Mouse (Mus musculus): ENCODE measurements around the gene Fam83f. TPM values are rescaled to one million over a fixed set of nuclear protein-coding genes. Genes with fewer than 3 reads are reported as not detected.
A peak's percentile ranks its signal among the peaks of the same experiment; 100 is the strongest.

The Fam83f gene
- total and polyA plus RNA-seq, 3 experiments, result 0.21 TPM; not detected in 2

GRCm38 (mm10) chr15:80683990-80684389, 12.3 kb downstream of the Fam83f start:
- WGBS, result 72% methylated on average over 3 of the region's 3 CpGs
- H3K79me2 ChIP-seq (replicated peaks; ENCODE audit: control insufficient read depth, insufficient read depth, low read length), result no peaks in the 10 kb centered on the region
- no peaks in the 10 kb centered on the region for H3K27me3 ChIP-seq (ENCODE audit: control insufficient read depth, insufficient read depth, low read length)
- H3K36me3 ChIP-seq (ENCODE audit: control insufficient read depth, insufficient read depth, low read length), result no peaks in the 10 kb centered on the region
- no peak overlapping the region for H3K27ac ChIP-seq
- no peak for DNase-seq
- no peak for TF ChIP-seq POLR2A (IDR thresholded peaks at IDR 0.05; ENCODE audit: insufficient read depth, low read depth, low read length)
- no peak for TF ChIP-seq CTCF (IDR thresholded peaks at IDR 0.05)
- no peak for TF ChIP-seq EP300 (IDR thresholded peaks at IDR 0.05; ENCODE audit: insufficient read depth, low read depth, low read length)
- intact Hi-C loops (cut with DNase I), result no loop called here
- peaks cover 4% of the 10 kb centered on the region; the same call in 1 of the 2 replicates for H3K4me1 ChIP-seq (ENCODE audit: control insufficient read depth, insufficient read depth, low read length)
- H3K4me3 ChIP-seq, result no peak overlapping the region
- H3K9ac ChIP-seq (ENCODE audit: low read depth, low read length), result no peak overlapping the region

- WGBS, result 51% methylated on average over 8 of the region's 8 CpGs
- Histone ChIP-seq H3K27ac (no peak overlapping the region), H3K27me3 (ENCODE audit: control insufficient read depth, insufficient read depth, low read length) (no peaks in the 10 kb centered on the region), H3K4me1 (ENCODE audit: control insufficient read depth, insufficient read depth, low read length) (peaks cover 4% of the 10 kb centered on the region; the same call in 1 of the 2 replicates), H3K9ac (ENCODE audit: low read depth, low read length) (no peak overlapping the region), H3K36me3 (ENCODE audit: control insufficient read depth, insufficient read depth, low read length) (no peaks in the 10 kb centered on the region), H3K4me3 (no peak overlapping the region), H3K79me2 (replicated peaks; ENCODE audit: control insufficient read depth, insufficient read depth, low read length) (no peaks in the 10 kb centered on the region)
- DNase-seq, result no peak
- TF ChIP-seq POLR2A (IDR thresholded peaks at IDR 0.05; ENCODE audit: insufficient read depth, low read depth, low read length), result no peak
- no peak for TF ChIP-seq CTCF (IDR thresholded peaks at IDR 0.05)
- TF ChIP-seq EP300 (IDR thresholded peaks at IDR 0.05; ENCODE audit: insufficient read depth, low read depth, low read length), result no peak
- intact Hi-C loops (cut with DNase I), result no loop called here
Measured at GRCm38 (mm10) chr15:80684786-80685602, 13.3 kb downstream of the Fam83f start.

GRCm38 (mm10) chr15:80685603-80685895, 13.9 kb downstream of the Fam83f start:
- WGBS, result 62% methylated on average over 7 of the region's 7 CpGs
- no peaks in the 10 kb centered on the region for H3K36me3 ChIP-seq (ENCODE audit: control insufficient read depth, insufficient read depth, low read length)
- peaks cover 2% of the 10 kb centered on the region; the same call in 1 of the 2 replicates for H3K4me1 ChIP-seq (ENCODE audit: control insufficient read depth, insufficient read depth, low read length)
- intact Hi-C loops (cut with DNase I), result no loop called here
- H3K9ac ChIP-seq (ENCODE audit: low read depth, low read length), result no peak overlapping the region
- no peaks in the 10 kb centered on the region for H3K79me2 ChIP-seq (replicated peaks; ENCODE audit: control insufficient read depth, insufficient read depth, low read length)
- DNase-seq, result no peak
- H3K27ac ChIP-seq, result no peak overlapping the region
- no peak overlapping the region for H3K4me3 ChIP-seq
- no peak for TF ChIP-seq CTCF (IDR thresholded peaks at IDR 0.05)
- no peaks in the 10 kb centered on the region for H3K27me3 ChIP-seq (ENCODE audit: control insufficient read depth, insufficient read depth, low read length)

GRCm38 (mm10) chr15:80688536-80688935, 16.9 kb downstream of the Fam83f start:
- TF ChIP-seq EP300 (IDR thresholded peaks at IDR 0.05; ENCODE audit: insufficient read depth, low read depth, low read length) (no peak), CTCF (IDR thresholded peaks at IDR 0.05) (no peak), POLR2A (IDR thresholded peaks at IDR 0.05; ENCODE audit: insufficient read depth, low read depth, low read length) (no peak)
- no peak overlapping the region for H3K4me3 ChIP-seq
- no peak for DNase-seq
- no peaks in the 10 kb centered on the region for H3K36me3 ChIP-seq (ENCODE audit: control insufficient read depth, insufficient read depth, low read length)
- H3K9ac ChIP-seq (ENCODE audit: low read depth, low read length), result no peak overlapping the region
- no peak overlapping the region for H3K27ac ChIP-seq
- intact Hi-C loops (cut with DNase I), result no loop called here
- no peaks in the 10 kb centered on the region for H3K79me2 ChIP-seq (replicated peaks; ENCODE audit: control insufficient read depth, insufficient read depth, low read length)
- no peaks in the 10 kb centered on the region for H3K27me3 ChIP-seq (ENCODE audit: control insufficient read depth, insufficient read depth, low read length)
- no peaks in the 10 kb centered on the region for H3K4me1 ChIP-seq (ENCODE audit: control insufficient read depth, insufficient read depth, low read length)
- WGBS, result 53% methylated on average over 7 of the region's 7 CpGs

GRCm38 (mm10) chr15:80693492-80693891, 21.8 kb downstream of the Fam83f start:
- Histone ChIP-seq H3K4me3 (no peak overlapping the region), H3K79me2 (replicated peaks; ENCODE audit: control insufficient read depth, insufficient read depth, low read length) (no peaks in the 10 kb centered on the region), H3K27ac (no peak overlapping the region), H3K27me3 (ENCODE audit: control insufficient read depth, insufficient read depth, low read length) (no peaks in the 10 kb centered on the region), H3K9ac (ENCODE audit: low read depth, low read length) (no peak overlapping the region), H3K4me1 (ENCODE audit: control insufficient read depth, insufficient read depth, low read length) (no peaks in the 10 kb centered on the region), H3K36me3 (ENCODE audit: control insufficient read depth, insufficient read depth, low read length) (no peaks in the 10 kb centered on the region)
- intact Hi-C loops (cut with DNase I), result no loop called here
- WGBS, result 43% methylated on average over 3 of the region's 3 CpGs
- TF ChIP-seq CTCF (IDR thresholded peaks at IDR 0.05), result no peak
- no peak for TF ChIP-seq POLR2A (IDR thresholded peaks at IDR 0.05; ENCODE audit: insufficient read depth, low read depth, low read length)
- no peak for TF ChIP-seq EP300 (IDR thresholded peaks at IDR 0.05; ENCODE audit: insufficient read depth, low read depth, low read length)
- no peak for DNase-seq

GRCm38 (mm10) chr15:80694125-80694910, 22.7 kb downstream of the Fam83f start:
- DNase-seq, result peak; percentile 41 to 69
- intact Hi-C loops (cut with DNase I), result loop anchor here (1.0 to 2.0 kb wide), 3 partner anchors 60 to 406 kb away; no protein-coding TSS in a partner anchor
- 22% methylated on average over 11 of the region's 11 CpGs for WGBS
- H3K36me3 ChIP-seq (ENCODE audit: control insufficient read depth, insufficient read depth, low read length), result no peaks in the 10 kb centered on the region
- no peaks in the 10 kb centered on the region for H3K4me1 ChIP-seq (ENCODE audit: control insufficient read depth, insufficient read depth, low read length)
- H3K27ac ChIP-seq, result no peak overlapping the region
- H3K27me3 ChIP-seq (ENCODE audit: control insufficient read depth, insufficient read depth, low read length), result no peaks in the 10 kb centered on the region
- no peak overlapping the region for H3K9ac ChIP-seq (ENCODE audit: low read depth, low read length)
- H3K79me2 ChIP-seq (replicated peaks; ENCODE audit: control insufficient read depth, insufficient read depth, low read length), result no peaks in the 10 kb centered on the region
- H3K4me3 ChIP-seq, result no peak overlapping the region
- TF ChIP-seq EP300 (IDR thresholded peaks at IDR 0.05; ENCODE audit: insufficient read depth, low read depth, low read length), result no peak
- peak; percentile 85 for TF ChIP-seq CTCF (IDR thresholded peaks at IDR 0.05)
